Mouse (Mus musculus) ES-Bruce4 (cell line): Measurements from ENCODE around the gene Hecw1. TPM values are rescaled to one million over a fixed set of nuclear protein-coding genes. Genes with fewer than 3 reads are reported as not detected.

Source experiments
- H3K27ac ChIP-seq: 2 replicates; pipeline ENCODE4 v1.5.1; 2012; ENCODE audit warnings: low read length, inconsistent platforms; ENCODE audit not compliant: insufficient read depth
- H3K27me3 ChIP-seq: 2 replicates; pipeline ENCODE4 v1.6.1; 2012; ENCODE audit warnings: mild to moderate bottlenecking, low read length, inconsistent platforms; ENCODE audit not compliant: control insufficient read depth, poor library complexity, insufficient read depth, severe bottlenecking
- H3K36me3 ChIP-seq: 2 replicates; pipeline ENCODE4 v1.6.1; 2012; ENCODE audit warnings: inconsistent platforms, mild to moderate bottlenecking, low read length, moderate library complexity; ENCODE audit not compliant: control insufficient read depth, poor library complexity, insufficient read depth, severe bottlenecking
- H3K4me1 ChIP-seq: one replicate; pipeline ENCODE4 v1.8.1; 2011; ENCODE audit warnings: low read length; ENCODE audit not compliant: control insufficient read depth, insufficient read depth
- H3K4me3 ChIP-seq: 2 replicates; pipeline ENCODE4 v1.5.1; 2011; ENCODE audit warnings: low read depth, mild to moderate bottlenecking, low read length
- H3K9ac ChIP-seq: 2 replicates; pipeline ENCODE4 v1.6.1; 2012; ENCODE audit warnings: low read depth, mild to moderate bottlenecking, inconsistent platforms; ENCODE audit not compliant: poor library complexity, severe bottlenecking
- H3K9me3 ChIP-seq: replicated peaks from 2 replicates; pipeline ENCODE4 v1.6.1; 2012; ENCODE audit warnings: mild to moderate bottlenecking, low read length, inconsistent platforms; ENCODE audit not compliant: control insufficient read depth, poor library complexity, insufficient read depth, severe bottlenecking
- CTCF ChIP-seq: IDR thresholded peaks from one replicate; pipeline ENCODE4 v1.8.1; 2011; ENCODE audit warnings: low read depth, low read length
- EP300 ChIP-seq: IDR thresholded peaks from 2 replicates; pipeline ENCODE4 v1.6.1; 2011; ENCODE audit warnings: low read depth, low read length; ENCODE audit not compliant: insufficient read depth
- POLR2A ChIP-seq: IDR thresholded peaks from one replicate; pipeline ENCODE4 v1.8.1; 2011; ENCODE audit warnings: low read length; ENCODE audit not compliant: insufficient read depth
- polyA plus RNA-seq: library from polyadenylated mRNA; stranded (reverse); fragments of >200 nt; gene quantifications from 2 replicates; pipeline ENCODE4 v1.2.4, GENCODE M21; 2011; ENCODE audit warnings: low read depth; ENCODE audit not compliant: missing spikeins, insufficient read depth, insufficient read length

The Hecw1 gene
- polyA plus RNA-seq: 0.70 TPM in 1 of 2 replicates, not detected in the other

- TF ChIP-seq EP300 (no peak), POLR2A (no peak), CTCF (no peak)
- Histone ChIP-seq H3K9me3 (no peaks in the 10 kb centered on the region), H3K9ac (0 out of 2 replicates have a peak within 1 kb of the TSS, but pooled peaks have one; percentile 7), H3K27me3 (peaks cover 3% of the 10 kb centered on the region; the same call in 1 of the 2 replicates), H3K36me3 (no peaks in the 10 kb centered on the region), H3K4me3 (peak within 1 kb of the TSS; percentile 54), H3K27ac (no peak within 1 kb of the TSS), H3K4me1 (no peaks in the 10 kb centered on the region)
Observed at GRCm38 (mm10) chr13:14522906-14523269, at the start of gene Hecw1. Gene Hecw1 (minus strand): TSS chr13:14523228.

- TF ChIP-seq EP300: no peak
- H3K27ac ChIP-seq: no peak overlapping the region
- H3K9me3 ChIP-seq: no peaks in the 10 kb centered on the region
- H3K9ac ChIP-seq: no peak overlapping the region
- no peaks in the 10 kb centered on the region for H3K4me1 ChIP-seq
- H3K36me3 ChIP-seq: no peaks in the 10 kb centered on the region
- H3K4me3 ChIP-seq: no peak overlapping the region
- no peaks in the 10 kb centered on the region for H3K27me3 ChIP-seq
Observed at GRCm38 (mm10) chr13:14561336-14561735, 38.3 kb upstream of the Hecw1 start.

GRCm38 (mm10) chr13:14552628-14553027, 29.6 kb upstream of the Hecw1 start:
- Histone ChIP-seq H3K9me3 (no peaks in the 10 kb centered on the region), H3K4me1 (no peaks in the 10 kb centered on the region), H3K4me3 (no peak overlapping the region), H3K27me3 (no peaks in the 10 kb centered on the region; the same call in 1 of the 2 replicates), H3K27ac (no peak overlapping the region), H3K36me3 (no peaks in the 10 kb centered on the region), H3K9ac (no peak overlapping the region)
- TF ChIP-seq EP300 (no peak), POLR2A (no peak), CTCF (no peak)

GRCm38 (mm10) chr13:14542860-14543259, 19.8 kb upstream of the Hecw1 start:
- Histone ChIP-seq H3K4me1 (no peaks in the 10 kb centered on the region), H3K27ac (no peak overlapping the region), H3K36me3 (no peaks in the 10 kb centered on the region), H3K9ac (no peak overlapping the region), H3K4me3 (no peak overlapping the region), H3K27me3 (no peaks in the 10 kb centered on the region), H3K9me3 (peaks cover 4% of the 10 kb centered on the region; the same call in 1 of the 2 replicates)
- TF ChIP-seq CTCF (no peak), EP300 (no peak), POLR2A (no peak)

- peaks cover 3% of the 10 kb centered on the region; the same call in 1 of the 2 replicates for H3K9me3 ChIP-seq
- peaks cover 3% of the 10 kb centered on the region; the same call in 1 of the 2 replicates for H3K27me3 ChIP-seq
- TF ChIP-seq EP300 (no peak), POLR2A (no peak), CTCF (no peak)
- no peaks in the 10 kb centered on the region for H3K36me3 ChIP-seq
- H3K4me3 ChIP-seq: peak overlapping the region; percentile 54
- no peak overlapping the region for H3K27ac ChIP-seq
- no peaks in the 10 kb centered on the region for H3K4me1 ChIP-seq
- H3K9ac ChIP-seq: 0 out of 2 replicates have a peak overlapping the region, but pooled peaks have one; percentile 7
Observed at GRCm38 (mm10) chr13:14522128-14522905, 711 bp downstream of the Hecw1 start.

- peak overlapping the region; percentile 54 for H3K4me3 ChIP-seq
- 0 out of 2 replicates have a peak overlapping the region, but pooled peaks have one; percentile 7 for H3K9ac ChIP-seq
- no peaks in the 10 kb centered on the region for H3K36me3 ChIP-seq
- H3K9me3 ChIP-seq: peaks cover 3% of the 10 kb centered on the region; the same call in 1 of the 2 replicates
- no peak for TF ChIP-seq CTCF
- TF ChIP-seq EP300: no peak
- TF ChIP-seq POLR2A: no peak
- H3K27ac ChIP-seq: no peak overlapping the region
- no peaks in the 10 kb centered on the region for H3K4me1 ChIP-seq
- peaks cover 3% of the 10 kb centered on the region; the same call in 1 of the 2 replicates for H3K27me3 ChIP-seq
Observed at GRCm38 (mm10) chr13:14521746-14522127, 1.3 kb downstream of the Hecw1 start.
